Mouse (Mus musculus) erythroblast, embryonic 14.5 days (primary cell): Measurements from ENCODE around the gene Fstl1. TPM values are rescaled to one million over a fixed set of nuclear protein-coding genes. Genes with fewer than 3 reads are reported as not detected.

Experiments
- H3K27me3 ChIP-seq: 2 replicates; pipeline ENCODE4 v1.6.1; 2012; ENCODE audit warnings: inconsistent platforms; ENCODE audit not compliant: control insufficient read depth
- H3K36me3 ChIP-seq: 2 replicates; pipeline ENCODE4 v1.6.1; 2012; ENCODE audit warnings: mild to moderate bottlenecking, inconsistent platforms; ENCODE audit not compliant: control insufficient read depth
- H3K4me1 ChIP-seq: 2 replicates; pipeline ENCODE4 v1.6.1; 2012; ENCODE audit warnings: inconsistent platforms; ENCODE audit not compliant: control insufficient read depth
- H3K4me3 ChIP-seq: replicated peaks from 2 replicates; pipeline ENCODE3; 2012; ENCODE audit warnings: moderate library complexity, mild to moderate bottlenecking, inconsistent platforms
- H3K9me3 ChIP-seq: 2 replicates; pipeline ENCODE4 v1.6.1; 2012; ENCODE audit warnings: low read length, inconsistent platforms, mixed read lengths; ENCODE audit not compliant: control insufficient read depth
- GATA1 ChIP-seq: IDR thresholded peaks from 2 replicates; pipeline ENCODE4 v1.6.1; 2012; ENCODE audit warnings: low read length, inconsistent platforms, mixed read lengths
- TAL1 ChIP-seq: IDR thresholded peaks from 3 replicates; pipeline ENCODE4 v1.6.1; 2012; ENCODE audit warnings: low read length, inconsistent platforms, mixed read lengths
- polyA plus RNA-seq: library from polyadenylated mRNA; stranded (reverse); fragments of >175 nt; gene quantifications from 2 replicates; pipeline ENCODE4 v1.2.3, GENCODE M21; 2012

Fstl1 gene
- polyA plus RNA-seq, 1 experiment, result 0.01 TPM

DNA sequence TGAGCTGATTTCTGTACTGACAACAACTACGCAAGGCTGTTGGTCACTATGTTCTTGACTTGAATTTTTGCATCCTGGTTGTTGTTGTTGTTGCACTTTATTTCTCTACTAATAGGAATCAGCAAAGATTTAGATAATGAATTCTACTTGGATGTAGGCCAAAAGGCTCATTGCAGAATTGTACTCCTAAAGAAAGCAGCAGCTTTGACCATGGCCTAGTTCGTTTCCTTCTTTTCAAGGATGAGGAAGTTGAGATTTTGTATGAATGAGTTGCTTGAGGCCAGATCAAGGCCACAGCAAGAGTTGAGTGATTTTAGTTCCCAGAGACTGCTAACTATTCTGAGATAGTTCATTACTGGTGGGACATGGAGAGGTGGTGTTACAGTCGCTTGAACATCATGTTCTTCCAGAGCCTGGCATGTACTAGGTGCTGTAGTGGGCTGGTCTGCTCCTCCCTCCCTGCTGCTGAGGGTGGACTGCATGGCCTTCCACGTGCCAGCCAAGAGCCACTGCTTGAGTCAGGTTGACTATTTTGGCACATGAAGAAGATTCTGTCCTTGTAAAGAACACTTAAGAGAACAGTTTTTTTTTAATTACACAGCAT is 94.5 kb downstream of the Fstl1 start:
- Histone ChIP-seq H3K4me3 (no peak overlapping the region), H3K27me3 (no peaks in the 10 kb centered on the region)
- TF ChIP-seq TAL1 (no peak), GATA1 (no peak)

DNA sequence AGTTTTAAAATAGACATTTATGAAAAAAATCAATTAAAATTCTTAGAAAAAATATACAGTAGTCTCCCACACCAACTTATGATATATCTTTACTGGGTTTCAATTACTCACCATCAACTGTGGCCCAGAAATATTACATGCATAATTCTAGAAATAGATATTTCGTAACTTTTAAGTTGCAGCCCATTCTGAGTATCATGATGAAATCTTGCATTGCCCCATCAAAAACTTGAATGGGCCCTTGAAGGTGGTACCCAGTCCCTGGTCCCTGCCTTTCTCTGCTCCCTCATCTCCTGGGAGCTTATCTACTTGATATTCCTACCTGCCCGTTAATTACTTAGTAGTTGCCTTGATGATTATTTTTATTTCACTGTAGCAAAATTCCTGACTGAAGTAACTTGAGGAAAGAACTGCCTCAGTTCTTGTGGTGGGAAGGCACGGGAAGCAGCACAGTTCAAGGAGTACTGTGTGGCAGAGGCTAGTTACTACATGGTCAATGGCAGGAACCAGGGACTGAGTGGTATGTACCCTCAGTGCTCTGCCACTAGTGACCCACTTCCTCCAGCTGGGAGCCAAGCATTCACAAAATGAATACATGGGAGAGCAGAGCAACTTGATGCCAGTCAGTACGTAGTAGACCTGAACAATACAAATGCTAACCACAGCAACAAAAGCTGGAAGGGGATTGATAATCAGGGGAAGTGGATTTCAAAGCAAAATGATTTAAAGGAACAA is 98.0 kb downstream of the Fstl1 start:
- no peaks in the 10 kb centered on the region for H3K27me3 ChIP-seq
- no peaks in the 10 kb centered on the region for H3K9me3 ChIP-seq
- TF ChIP-seq TAL1, result no peak
- no peak for TF ChIP-seq GATA1
- H3K36me3 ChIP-seq, result peaks cover 18% of the 10 kb centered on the region
- H3K4me3 ChIP-seq, result no peak overlapping the region
- H3K4me1 ChIP-seq, result peaks cover 11% of the 10 kb centered on the region

More for the DNA sequence above, 94.5 kb downstream of the Fstl1 start:
- Histone ChIP-seq H3K9me3 (no peaks in the 10 kb centered on the region), H3K36me3 (peaks cover 3% of the 10 kb centered on the region), H3K4me1 (peaks cover 28% of the 10 kb centered on the region)

DNA sequence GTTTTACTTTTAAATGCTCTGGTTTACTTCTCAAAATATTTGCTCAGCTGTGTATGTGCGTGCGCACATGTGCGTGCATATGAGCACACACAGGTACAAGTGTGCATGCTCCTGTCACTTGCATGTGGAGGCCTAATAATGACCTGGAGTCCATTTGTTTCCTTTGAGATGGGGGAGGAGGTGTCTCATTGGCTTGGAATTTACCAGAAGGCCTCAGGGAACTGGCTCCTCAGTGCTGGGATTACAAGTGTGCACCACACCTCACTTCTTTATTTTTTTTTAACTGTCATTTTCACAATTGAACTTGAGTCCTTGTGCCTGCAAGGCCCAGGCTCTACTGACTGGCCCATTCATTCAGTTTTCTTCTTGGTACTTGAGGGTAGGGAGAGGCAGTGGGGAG is 100.7 kb downstream of the Fstl1 start:
- Histone ChIP-seq H3K4me3 (no peak overlapping the region), H3K27me3 (no peaks in the 10 kb centered on the region), H3K9me3 (no peaks in the 10 kb centered on the region), H3K36me3 (peaks cover 36% of the 10 kb centered on the region), H3K4me1 (peaks cover 2% of the 10 kb centered on the region)
- TF ChIP-seq GATA1, result no peak
- no peak for TF ChIP-seq TAL1

DNA sequence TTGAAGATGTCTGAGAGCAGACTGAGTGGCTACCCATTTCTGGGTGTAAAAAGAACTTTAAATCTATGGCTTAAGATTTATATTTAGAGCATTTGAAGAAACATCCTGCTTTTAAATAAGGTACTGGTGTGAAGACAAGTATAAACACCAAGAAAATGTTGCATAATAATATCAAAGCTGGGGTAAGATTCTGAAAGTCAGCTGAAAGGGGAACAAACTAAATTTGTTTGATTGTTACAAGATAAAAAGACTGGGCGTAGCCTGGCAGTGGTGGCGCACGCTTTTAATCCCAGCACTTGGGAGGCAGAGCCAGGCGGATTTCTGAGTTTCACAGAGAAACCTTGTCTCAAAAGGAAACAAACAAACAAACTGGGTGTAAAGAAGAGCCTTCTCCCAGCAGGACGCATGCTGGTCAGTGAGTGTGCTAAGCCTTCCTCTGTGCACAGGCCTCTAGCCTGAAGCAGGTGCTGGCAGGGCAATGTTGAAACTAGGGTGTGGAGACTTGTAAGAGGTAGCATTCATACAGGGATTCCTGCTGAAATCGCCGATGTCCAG is 102.4 kb downstream of the Fstl1 start:
- Histone ChIP-seq H3K4me1 (peaks cover 2% of the 10 kb centered on the region), H3K27me3 (no peaks in the 10 kb centered on the region), H3K9me3 (no peaks in the 10 kb centered on the region), H3K4me3 (no peak overlapping the region), H3K36me3 (peaks cover 47% of the 10 kb centered on the region)
- no peak for TF ChIP-seq TAL1
- TF ChIP-seq GATA1, result no peak

DNA sequence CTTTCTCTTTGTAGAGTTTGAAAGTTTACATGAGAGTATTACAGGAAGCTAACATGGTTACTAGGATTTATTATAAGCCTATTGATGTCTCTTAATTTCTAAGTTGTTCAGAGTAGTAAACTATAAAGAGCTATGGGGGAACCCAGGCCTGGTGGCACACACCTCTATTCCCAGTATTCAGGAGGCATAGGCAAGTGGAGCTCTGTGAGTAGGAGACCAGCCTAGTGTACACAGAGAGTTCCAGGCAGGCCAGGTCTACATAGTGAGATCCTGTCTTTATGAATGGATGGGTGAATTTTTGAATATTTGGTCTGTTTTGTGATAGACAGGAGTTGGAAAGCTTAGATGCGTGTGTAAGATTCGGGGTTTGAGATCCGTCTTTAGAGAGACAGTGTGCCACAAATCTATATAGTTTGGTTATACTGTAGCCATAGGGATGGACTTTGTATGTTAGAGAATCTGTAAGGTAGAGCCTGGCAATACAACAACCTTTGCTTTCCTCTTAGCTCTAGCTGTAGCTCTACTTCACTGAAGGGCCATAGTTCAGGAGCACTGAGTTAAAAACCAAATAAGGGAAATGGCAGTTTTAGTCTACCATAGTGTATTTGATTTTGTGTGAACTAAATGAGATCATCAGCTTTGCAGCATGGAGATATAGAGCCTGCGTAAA is 103.2 kb downstream of the Fstl1 start:
- Histone ChIP-seq H3K9me3 (no peaks in the 10 kb centered on the region), H3K36me3 (peaks cover 46% of the 10 kb centered on the region), H3K4me1 (peaks cover under 1% of the 10 kb centered on the region), H3K27me3 (no peaks in the 10 kb centered on the region), H3K4me3 (no peak overlapping the region)
- no peak for TF ChIP-seq GATA1
- TF ChIP-seq TAL1, result no peak

DNA sequence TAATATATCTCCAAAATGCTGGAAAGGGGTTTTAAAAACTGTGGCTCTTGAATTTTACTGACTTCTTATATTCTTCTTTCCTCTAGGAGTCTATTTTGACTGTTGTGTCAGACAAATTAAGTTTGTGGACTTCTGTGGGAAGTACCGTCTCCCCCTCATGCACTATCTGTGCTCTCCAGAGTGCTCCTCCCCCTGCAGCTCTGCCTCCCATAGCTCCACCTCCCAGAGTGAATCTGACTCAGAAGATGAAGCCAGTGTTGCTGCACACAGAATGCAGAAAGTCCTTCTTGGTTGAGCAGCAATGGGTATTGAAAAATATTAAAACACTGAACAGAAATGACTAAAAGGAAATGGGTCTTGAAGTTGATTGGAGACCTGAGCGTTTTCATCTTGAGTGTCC is 104.5 kb downstream of the Fstl1 start:
- Histone ChIP-seq H3K36me3 (peaks cover 46% of the 10 kb centered on the region), H3K4me1 (no peaks in the 10 kb centered on the region), H3K4me3 (no peak overlapping the region), H3K9me3 (no peaks in the 10 kb centered on the region), H3K27me3 (no peaks in the 10 kb centered on the region)
- TF ChIP-seq GATA1 (no peak), TAL1 (no peak)

Other genes starting within 250 kb of the Fstl1 start
- gene Gtf2e1, start 237.1 kb upstream of the Fstl1 start, polyA plus RNA-seq, result 0.07 TPM in 2 replicates
- 0.04 and 0.05 TPM in 2 replicates for gene Rabl3, start 237.0 kb upstream of the Fstl1 start, polyA plus RNA-seq
- gene Hgd, start 196.7 kb upstream of the Fstl1 start, polyA plus RNA-seq, result 0.05 TPM in 1 of 2 replicates, not detected in the other
- 8.6 and 9.5 TPM in 2 replicates for gene Ndufb4, start 122.4 kb upstream of the Fstl1 start, polyA plus RNA-seq
- gene Gm36028, start 84.3 kb downstream of the Fstl1 start, polyA plus RNA-seq, result not detected in 2 replicates
- 0.03 and 0.06 TPM in 2 replicates for gene Lrrc58, start 91.5 kb downstream of the Fstl1 start, polyA plus RNA-seq
- not detected in 2 replicates for gene Gpr156, start 139.6 kb downstream of the Fstl1 start, polyA plus RNA-seq